Comparison of ENCODE assay signal across 9 mouse cellular contexts in the genomic region with DNA sequence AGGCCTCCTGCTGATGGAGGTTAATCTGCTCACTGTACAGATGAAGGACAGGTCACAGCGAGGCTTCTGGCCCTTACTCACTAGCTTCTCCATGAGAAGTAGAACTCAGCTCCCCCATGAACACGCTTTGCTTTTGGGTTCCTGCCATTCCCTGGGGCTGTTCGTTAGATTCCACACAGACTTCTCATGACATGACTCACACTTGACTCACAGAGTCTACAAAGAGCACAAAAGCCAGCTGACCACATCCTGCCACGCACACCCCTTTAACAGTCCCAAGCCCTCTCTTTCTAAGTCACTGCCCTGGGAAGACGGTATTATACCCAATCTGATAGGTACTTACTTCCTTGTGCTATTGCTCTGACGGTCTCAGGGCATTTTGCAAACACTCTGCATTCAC.
DNase-seq lines count a peak whose midpoint lies in the region; ATAC-seq and TF ChIP-seq lines count a peak whose summit lies in the region.
"Had no signal": no experiment of that assay in that cellular context is flagged by ENCODE, and none has a peak within 500 bp of the region (broad histone marks: within the 10 kb centered on the region; RNA-seq: fewer than 3 reads in every experiment).

No protein-coding gene starts in this region.

- no peak overlapping the region for H3K4me2 ChIP-seq in forebrain, embryonic 11.5 days (ENCODE audit: low read depth, low read length, severe bottlenecking)
- no peak overlapping the region for H3K4me2 ChIP-seq in forebrain, embryonic 13.5 days
- no peak overlapping the region for H3K4me2 ChIP-seq in intestine, postnatal 0 days (replicated peaks; ENCODE audit: low read depth)
- H3K4me2 ChIP-seq: liver, embryonic 13.5 days had no signal

- no peak for ATAC-seq in forebrain, embryonic 11.5 days (replicated peaks; ENCODE audit: low FRiP score)
- no peak for ATAC-seq in forebrain, embryonic 13.5 days
- no peak for ATAC-seq in intestine, postnatal 0 days

- H3K27ac ChIP-seq in forebrain, embryonic 11.5 days (ENCODE audit: low read depth, low read length): peak overlapping the region; percentile 7; the same call in 1 of the 2 replicates
- H3K27ac ChIP-seq in forebrain, embryonic 13.5 days: no peak overlapping the region
- H3K27ac ChIP-seq in intestine, postnatal 0 days (ENCODE audit: low read depth, low read length): no peak overlapping the region
- H3K27ac ChIP-seq: liver, embryonic 13.5 days had no signal

- H3K9me3 ChIP-seq in forebrain, embryonic 11.5 days (ENCODE audit: control insufficient read depth, low read length): no peaks in the 10 kb centered on the region
- H3K9me3 ChIP-seq in forebrain, embryonic 13.5 days (replicated peaks): no peaks in the 10 kb centered on the region
- H3K9me3 ChIP-seq in intestine, postnatal 0 days (ENCODE audit: control insufficient read depth): no peaks in the 10 kb centered on the region
- H3K9me3 ChIP-seq: liver, embryonic 13.5 days had no signal

- no peak overlapping the region for H3K9ac ChIP-seq in forebrain, embryonic 11.5 days (ENCODE audit: low read length)
- no peak overlapping the region for H3K9ac ChIP-seq in forebrain, embryonic 13.5 days
- H3K9ac ChIP-seq in intestine, postnatal 0 days (ENCODE audit: low read depth, low read length): no peak overlapping the region
- H3K9ac ChIP-seq: liver, embryonic 13.5 days had no signal

- no peaks in the 10 kb centered on the region for H3K36me3 ChIP-seq in forebrain, embryonic 11.5 days (ENCODE audit: control insufficient read depth, insufficient read depth, low read length)
- no peaks in the 10 kb centered on the region for H3K36me3 ChIP-seq in forebrain, embryonic 13.5 days (ENCODE audit: poor library complexity, severe bottlenecking)
- H3K36me3 ChIP-seq in intestine, postnatal 0 days (ENCODE audit: control insufficient read depth, insufficient read depth): no peaks in the 10 kb centered on the region
- H3K36me3 ChIP-seq: liver, embryonic 13.5 days had no signal

- 0 out of 2 replicates have a peak, but pooled peaks cover 2% of the 10 kb centered on the region for H3K4me1 ChIP-seq in forebrain, embryonic 11.5 days (replicated peaks; ENCODE audit: control insufficient read depth, insufficient read depth, low read length)
- H3K4me1 ChIP-seq in forebrain, embryonic 13.5 days: peaks cover 21% of the 10 kb centered on the region
- no peaks in the 10 kb centered on the region for H3K4me1 ChIP-seq in intestine, postnatal 0 days (replicated peaks; ENCODE audit: control insufficient read depth, insufficient read depth, low read length)
- H3K4me1 ChIP-seq: liver, embryonic 13.5 days had no signal

- H3K27me3 ChIP-seq in forebrain, embryonic 11.5 days (ENCODE audit: control insufficient read depth, insufficient read depth, low read length): no peaks in the 10 kb centered on the region
- no peaks in the 10 kb centered on the region for H3K27me3 ChIP-seq in forebrain, embryonic 13.5 days
- no peaks in the 10 kb centered on the region for H3K27me3 ChIP-seq in intestine, postnatal 0 days (replicated peaks; ENCODE audit: control insufficient read depth, insufficient read depth, low read length)
- H3K27me3 ChIP-seq: liver, embryonic 13.5 days had no signal

- no peak for DNase-seq in forebrain, embryonic 11.5 days (ENCODE audit: low spot score)
- DNase-seq in 3T3-L1 (ENCODE audit: low read depth, low spot score): peak; percentile 100
- peak; percentile 64 for DNase-seq in adrenal gland, postnatal 14 days
- DNase-seq in large intestine, adult 2 months (ENCODE audit: low read depth, low spot score): peak; percentile 51
- DNase-seq in cerebellum, postnatal 25 days: no peak
- DNase-seq in right cerebral cortex, postnatal 36 days (ENCODE audit: low spot score in 2 of 2): no peak
- DNase-seq: liver, embryonic 13.5 days had no signal

- TF ChIP-seq CTCF in intestine, postnatal 0 days (IDR thresholded peaks at IDR 0.05; ENCODE audit: low read depth): no peak

- WGBS in forebrain, embryonic 11.5 days: 56% methylated on average over 6 of the region's 6 CpGs
- WGBS in forebrain, embryonic 13.5 days: 39% methylated on average over 6 of the region's 6 CpGs
- WGBS in large intestine, adult 2 months: 12% methylated on average over 6 of the region's 6 CpGs
- 51% methylated on average over 6 of the region's 6 CpGs for WGBS in intestine, postnatal 0 days

- H3K4me3 ChIP-seq in forebrain, embryonic 11.5 days (ENCODE audit: low read depth, low read length): no peak overlapping the region
- no peak overlapping the region for H3K4me3 ChIP-seq in forebrain, embryonic 13.5 days
- H3K4me3 ChIP-seq in intestine, postnatal 0 days (ENCODE audit: low read depth, low read length): no peak overlapping the region
- H3K4me3 ChIP-seq: liver, embryonic 13.5 days had no signal

Comparison
In these comparisons a context has a peak if more than half of its experiments do, and no peak if none do; other contexts are left out.
1. DNase-seq: peak in 3T3-L1 (single experiment), adrenal gland, postnatal 14 days (single experiment) and large intestine, adult 2 months (single experiment); none in forebrain, embryonic 11.5 days (single experiment), cerebellum, postnatal 25 days (0 of 2) and right cerebral cortex, postnatal 36 days (0 of 2).